Mouse (Mus musculus): ENCODE results near the gene Slc25a25. TPM values are rescaled to one million over a fixed set of nuclear protein-coding genes. Genes with fewer than 3 reads are reported as not detected.

Gene Slc25a25
- polyA plus RNA-seq, 1 experiment, result 25.3 TPM

DNA sequence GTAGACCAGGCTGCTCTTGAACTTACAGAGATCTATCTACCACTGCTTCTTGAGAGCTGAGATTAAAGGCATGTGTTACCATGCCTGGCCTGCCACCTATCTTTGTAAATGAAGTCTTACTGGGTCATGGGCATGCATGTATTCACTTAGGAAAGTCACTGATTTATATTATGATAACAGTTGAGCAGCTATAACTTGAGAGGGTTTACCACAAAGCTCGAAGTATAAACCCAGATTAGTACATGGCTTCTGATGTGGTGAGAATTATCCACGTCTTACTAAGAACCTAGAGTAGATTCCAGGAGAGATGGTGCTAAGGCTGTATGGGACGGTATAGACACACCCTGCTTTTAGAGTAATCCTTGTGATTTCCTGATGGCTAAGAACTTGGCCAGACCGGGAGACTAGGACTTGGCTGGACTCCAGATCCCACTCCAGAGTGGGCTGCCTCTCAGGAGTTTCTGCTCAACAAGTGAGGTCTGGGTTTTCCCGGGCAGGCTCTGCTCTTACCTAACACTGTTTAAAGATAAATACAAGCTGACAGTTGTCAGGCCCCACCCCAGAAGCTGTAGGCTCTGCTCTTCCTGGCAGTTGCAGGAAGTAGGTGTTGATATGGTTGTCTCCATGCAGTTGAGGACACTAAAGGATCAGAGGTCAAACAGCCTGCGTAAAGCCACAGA is 13.1 kb upstream of the Slc25a25 start:
- Histone ChIP-seq H3K4me3 (ENCODE audit: control insufficient read depth, insufficient read depth, low read length) (no peak overlapping the region), H3K27ac (ENCODE audit: control insufficient read depth, insufficient read depth, low read length) (no peak overlapping the region), H3K27me3 (ENCODE audit: control insufficient read depth, insufficient read depth, low read length) (no peaks in the 10 kb centered on the region), H3K4me1 (replicated peaks; ENCODE audit: control insufficient read depth, insufficient read depth, low read length) (peaks cover 4% of the 10 kb centered on the region), H3K36me3 (ENCODE audit: control insufficient read depth, insufficient read depth, low read length) (no peaks in the 10 kb centered on the region)
- WGBS, result 18% methylated on average over 6 of the region's 6 CpGs
- no peak for DNase-seq
- no peak for TF ChIP-seq POLR2A (IDR thresholded peaks at IDR 0.05; ENCODE audit: control insufficient read depth, extremely low read depth, insufficient read depth, low read length, poor library complexity)
- TF ChIP-seq CTCF (IDR thresholded peaks at IDR 0.05; ENCODE audit: borderline replicate concordance, control insufficient read depth, extremely low read depth, insufficient read depth, low read length, poor library complexity), result no peak

DNA sequence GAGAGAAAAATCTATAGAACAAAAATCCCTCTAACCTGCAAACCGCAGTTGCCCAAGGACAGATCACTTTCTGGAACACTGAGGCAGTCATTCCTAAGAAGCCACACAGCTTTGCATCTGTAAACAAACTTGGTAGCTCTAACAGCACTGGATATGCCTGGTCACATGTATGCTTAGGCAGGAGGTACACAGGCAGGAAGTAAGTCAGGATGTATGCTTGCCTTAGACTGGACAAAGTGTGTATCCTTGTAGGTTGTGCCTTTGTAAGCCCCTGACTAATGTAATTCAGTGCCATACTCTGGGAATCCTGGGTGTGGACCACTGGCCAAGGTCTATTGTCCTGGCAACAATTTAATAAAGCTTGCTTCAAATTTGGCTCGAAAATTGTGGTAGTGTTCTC is 12.5 kb upstream of the Slc25a25 start:
- Histone ChIP-seq H3K27ac (ENCODE audit: control insufficient read depth, insufficient read depth, low read length) (no peak overlapping the region), H3K4me1 (replicated peaks; ENCODE audit: control insufficient read depth, insufficient read depth, low read length) (peaks cover 4% of the 10 kb centered on the region), H3K36me3 (ENCODE audit: control insufficient read depth, insufficient read depth, low read length) (no peaks in the 10 kb centered on the region), H3K27me3 (ENCODE audit: control insufficient read depth, insufficient read depth, low read length) (no peaks in the 10 kb centered on the region), H3K4me3 (ENCODE audit: control insufficient read depth, insufficient read depth, low read length) (no peak overlapping the region)
- TF ChIP-seq POLR2A (IDR thresholded peaks at IDR 0.05; ENCODE audit: control insufficient read depth, extremely low read depth, insufficient read depth, low read length, poor library complexity) (no peak), CTCF (IDR thresholded peaks at IDR 0.05; ENCODE audit: borderline replicate concordance, control insufficient read depth, extremely low read depth, insufficient read depth, low read length, poor library complexity) (no peak)
- WGBS, result 77% methylated on average over 2 of the region's 2 CpGs
- DNase-seq, result no peak

DNA sequence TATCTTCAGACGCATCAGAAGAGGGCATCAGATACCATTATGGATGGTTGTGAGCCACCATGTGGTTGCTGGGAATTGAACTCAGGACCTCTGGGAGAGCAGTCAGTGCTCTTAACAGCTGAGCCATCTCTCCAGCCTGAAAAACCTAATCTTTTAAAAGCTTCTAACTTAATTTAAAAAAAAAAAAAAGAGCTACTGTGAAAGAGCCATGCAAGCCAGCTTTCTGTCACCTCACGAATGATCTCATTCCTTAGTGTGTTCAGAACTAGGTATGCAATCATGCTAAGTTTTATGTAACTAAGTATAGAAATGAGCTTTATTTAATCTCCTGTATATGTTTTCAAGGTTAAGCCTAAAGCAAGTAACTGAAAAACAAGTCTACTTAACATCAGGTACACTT is 8.4 kb upstream of the Slc25a25 start:
- 98% methylated on average over 2 of the region's 2 CpGs for WGBS
- Histone ChIP-seq H3K4me1 (replicated peaks; ENCODE audit: control insufficient read depth, insufficient read depth, low read length) (peaks cover 8% of the 10 kb centered on the region), H3K27me3 (ENCODE audit: control insufficient read depth, insufficient read depth, low read length) (no peaks in the 10 kb centered on the region), H3K4me3 (ENCODE audit: control insufficient read depth, insufficient read depth, low read length) (no peak overlapping the region), H3K27ac (ENCODE audit: control insufficient read depth, insufficient read depth, low read length) (no peak overlapping the region), H3K36me3 (ENCODE audit: control insufficient read depth, insufficient read depth, low read length) (no peaks in the 10 kb centered on the region)
- TF ChIP-seq POLR2A (IDR thresholded peaks at IDR 0.05; ENCODE audit: control insufficient read depth, extremely low read depth, insufficient read depth, low read length, poor library complexity), result no peak
- no peak for TF ChIP-seq CTCF (IDR thresholded peaks at IDR 0.05; ENCODE audit: borderline replicate concordance, control insufficient read depth, extremely low read depth, insufficient read depth, low read length, poor library complexity)
- no peak for DNase-seq

DNA sequence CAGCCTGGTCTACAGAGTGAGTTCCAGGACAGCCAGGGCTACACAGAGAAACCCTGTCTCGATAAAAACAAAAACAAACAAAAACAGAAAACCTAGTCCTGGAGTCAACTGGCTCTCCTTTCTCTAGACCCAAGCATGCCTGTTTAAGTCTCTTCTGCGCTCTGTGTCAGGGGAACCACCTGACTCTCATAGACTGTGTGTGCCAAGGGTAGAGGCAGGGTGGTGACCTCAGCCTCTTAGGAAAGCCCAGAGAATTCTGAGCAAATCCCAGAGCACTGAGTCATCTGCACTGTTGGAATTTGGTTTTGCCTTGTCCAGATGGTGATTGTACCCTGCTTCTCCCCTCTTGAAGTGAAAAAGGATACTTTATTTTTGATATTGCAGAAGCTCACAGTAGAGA is 7.1 kb upstream of the Slc25a25 start:
- Histone ChIP-seq H3K27me3 (ENCODE audit: control insufficient read depth, insufficient read depth, low read length) (no peaks in the 10 kb centered on the region), H3K4me1 (replicated peaks; ENCODE audit: control insufficient read depth, insufficient read depth, low read length) (peaks cover 7% of the 10 kb centered on the region), H3K4me3 (ENCODE audit: control insufficient read depth, insufficient read depth, low read length) (no peak overlapping the region), H3K36me3 (ENCODE audit: control insufficient read depth, insufficient read depth, low read length) (no peaks in the 10 kb centered on the region), H3K27ac (ENCODE audit: control insufficient read depth, insufficient read depth, low read length) (no peak overlapping the region)
- TF ChIP-seq POLR2A (IDR thresholded peaks at IDR 0.05; ENCODE audit: control insufficient read depth, extremely low read depth, insufficient read depth, low read length, poor library complexity) (no peak), CTCF (IDR thresholded peaks at IDR 0.05; ENCODE audit: borderline replicate concordance, control insufficient read depth, extremely low read depth, insufficient read depth, low read length, poor library complexity) (no peak)
- DNase-seq, result no peak
- 91% methylated on average over 2 of the region's 2 CpGs for WGBS

DNA sequence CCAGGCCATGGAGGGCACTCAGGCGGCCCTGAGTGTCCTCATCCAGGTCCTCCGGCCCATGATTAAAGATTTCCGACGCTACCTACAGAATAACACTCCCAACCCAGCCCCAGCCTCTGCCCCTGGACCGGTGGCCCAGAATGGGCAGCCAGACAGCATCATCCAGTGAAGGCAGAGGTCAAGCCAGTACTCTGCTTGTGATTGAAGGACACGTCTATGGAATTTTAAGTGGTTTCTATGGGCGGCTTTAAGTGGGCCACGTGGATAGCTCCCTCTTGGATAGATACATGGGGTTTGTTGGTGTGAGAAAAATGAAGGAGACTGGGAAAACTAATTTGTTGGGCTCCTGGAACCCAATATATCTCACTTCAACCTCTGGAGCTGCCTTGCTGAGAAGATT is 3.9 kb upstream of the Slc25a25 start:
- Histone ChIP-seq H3K4me3 (ENCODE audit: control insufficient read depth, insufficient read depth, low read length) (no peak overlapping the region), H3K36me3 (ENCODE audit: control insufficient read depth, insufficient read depth, low read length) (no peaks in the 10 kb centered on the region), H3K27me3 (ENCODE audit: control insufficient read depth, insufficient read depth, low read length) (no peaks in the 10 kb centered on the region), H3K27ac (ENCODE audit: control insufficient read depth, insufficient read depth, low read length) (no peak overlapping the region), H3K4me1 (replicated peaks; ENCODE audit: control insufficient read depth, insufficient read depth, low read length) (peaks cover 24% of the 10 kb centered on the region)
- TF ChIP-seq CTCF (IDR thresholded peaks at IDR 0.05; ENCODE audit: borderline replicate concordance, control insufficient read depth, extremely low read depth, insufficient read depth, low read length, poor library complexity) (no peak), POLR2A (IDR thresholded peaks at IDR 0.05; ENCODE audit: control insufficient read depth, extremely low read depth, insufficient read depth, low read length, poor library complexity) (no peak)
- no peak for DNase-seq
- WGBS, result 96% methylated on average over 8 of the region's 8 CpGs

DNA sequence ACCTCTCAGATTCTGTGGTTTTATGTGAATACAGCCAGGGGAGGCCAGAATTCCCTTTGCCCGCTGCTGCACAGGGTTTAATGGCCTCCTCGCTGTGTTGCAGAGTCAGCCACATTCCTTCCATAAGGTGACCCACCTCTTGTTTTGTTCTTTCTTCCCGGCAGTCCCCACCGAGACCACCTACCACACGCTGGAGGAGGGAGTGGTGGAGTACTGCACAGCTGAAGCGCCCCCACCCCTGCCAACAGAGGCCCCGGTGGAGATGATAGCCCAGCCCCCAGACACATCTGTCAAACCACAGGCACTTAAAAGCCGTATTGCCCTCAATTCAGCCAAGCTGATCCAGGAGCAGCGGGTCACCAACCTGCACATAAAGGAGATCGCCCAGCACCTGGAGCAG is 3.4 kb upstream of the Slc25a25 start:
- Histone ChIP-seq H3K27ac (ENCODE audit: control insufficient read depth, insufficient read depth, low read length) (no peak overlapping the region), H3K4me3 (ENCODE audit: control insufficient read depth, insufficient read depth, low read length) (no peak overlapping the region), H3K36me3 (ENCODE audit: control insufficient read depth, insufficient read depth, low read length) (no peaks in the 10 kb centered on the region), H3K4me1 (replicated peaks; ENCODE audit: control insufficient read depth, insufficient read depth, low read length) (peaks cover 27% of the 10 kb centered on the region), H3K27me3 (ENCODE audit: control insufficient read depth, insufficient read depth, low read length) (no peaks in the 10 kb centered on the region)
- WGBS, result 65% methylated on average over 10 of the region's 10 CpGs
- TF ChIP-seq CTCF (IDR thresholded peaks at IDR 0.05; ENCODE audit: borderline replicate concordance, control insufficient read depth, extremely low read depth, insufficient read depth, low read length, poor library complexity) (no peak), POLR2A (IDR thresholded peaks at IDR 0.05; ENCODE audit: control insufficient read depth, extremely low read depth, insufficient read depth, low read length, poor library complexity) (no peak)
- DNase-seq, result no peak
